Mouse (Mus musculus): ENCODE data around the gene Tbx1. TPM values are rescaled to one million over a fixed set of nuclear protein-coding genes. Genes with fewer than 3 reads are reported as not detected.

Tbx1 gene
- polyA plus RNA-seq, 1 experiment from 2014 or later, result 0.48 TPM

DNA sequence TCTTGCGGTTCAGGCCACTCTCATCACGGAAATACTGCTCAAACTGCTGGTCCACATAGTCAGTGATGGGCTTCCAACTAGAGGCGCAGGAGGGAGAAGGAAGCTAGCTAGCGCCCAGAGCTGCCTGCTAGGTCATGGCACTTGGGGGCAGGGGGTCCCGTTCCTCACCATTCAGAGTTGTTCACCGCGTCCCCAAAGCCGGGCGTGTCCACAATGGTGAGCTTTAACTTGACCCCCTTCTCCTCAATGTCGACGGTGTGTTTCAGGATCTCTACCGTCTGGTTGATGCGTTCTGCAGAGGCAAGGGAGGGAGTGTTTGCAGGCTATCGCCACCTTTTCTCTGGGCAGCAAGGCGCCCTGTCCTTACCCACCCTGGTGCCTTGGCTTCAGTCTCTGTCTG is 34.2 kb upstream of the Tbx1 start:
- no peak overlapping the region for H3K4me3 ChIP-seq (ENCODE audit: low read depth, low read length)
- H3K27ac ChIP-seq (ENCODE audit: low read depth, low read length), result no peak overlapping the region
- 30% methylated on average over 15 of the region's 15 CpGs for WGBS
- no peaks in the 10 kb centered on the region for H3K9me3 ChIP-seq (replicated peaks; ENCODE audit: control insufficient read depth, low read length)
- H3K4me1 ChIP-seq (ENCODE audit: control insufficient read depth, insufficient read depth, low read length), result peaks cover 35% of the 10 kb centered on the region
- H3K9ac ChIP-seq (ENCODE audit: low read length), result no peak overlapping the region
- H3K27me3 ChIP-seq (replicated peaks; ENCODE audit: control insufficient read depth, insufficient read depth, low read length), result peaks cover 74% of the 10 kb centered on the region
- H3K4me2 ChIP-seq (ENCODE audit: low read length), result no peak overlapping the region
- H3K36me3 ChIP-seq (ENCODE audit: control insufficient read depth, insufficient read depth, low read length), result peaks cover 46% of the 10 kb centered on the region
- ATAC-seq (no peak), DNase-seq (ENCODE audit: low spot score) (no peak)

- Histone ChIP-seq H3K4me1 (ENCODE audit: control insufficient read depth, insufficient read depth, low read length) (peaks cover 34% of the 10 kb centered on the region), H3K36me3 (ENCODE audit: control insufficient read depth, insufficient read depth, low read length) (peaks cover 48% of the 10 kb centered on the region)
- WGBS, result 34% methylated on average over 15 of the region's 15 CpGs
Measured at GRCm38 (mm10) chr16:18623751-18624540, 33.5 kb upstream of the Tbx1 start.

GRCm38 (mm10) chr16:18622916-18623750 is 32.7 kb upstream of the Tbx1 start:
- no peak overlapping the region for H3K4me3 ChIP-seq (ENCODE audit: low read depth, low read length)
- H3K27me3 ChIP-seq (replicated peaks; ENCODE audit: control insufficient read depth, insufficient read depth, low read length), result peaks cover 89% of the 10 kb centered on the region
- DNase-seq (ENCODE audit: low spot score) (no peak), ATAC-seq (no peak)
- peaks cover 48% of the 10 kb centered on the region for H3K36me3 ChIP-seq (ENCODE audit: control insufficient read depth, insufficient read depth, low read length)
- 38% methylated on average over 29 of the region's 29 CpGs for WGBS
- H3K27ac ChIP-seq (ENCODE audit: low read depth, low read length), result no peak overlapping the region
- H3K4me1 ChIP-seq (ENCODE audit: control insufficient read depth, insufficient read depth, low read length), result peaks cover 27% of the 10 kb centered on the region
- no peaks in the 10 kb centered on the region for H3K9me3 ChIP-seq (replicated peaks; ENCODE audit: control insufficient read depth, low read length)
- no peak overlapping the region for H3K9ac ChIP-seq (ENCODE audit: low read length)
- H3K4me2 ChIP-seq (ENCODE audit: low read length), result no peak overlapping the region

More at GRCm38 (mm10) chr16:18623751-18624540, 33.5 kb upstream of the Tbx1 start:
- H3K27me3 ChIP-seq (replicated peaks; ENCODE audit: control insufficient read depth, insufficient read depth, low read length), result peaks cover 81% of the 10 kb centered on the region
- ATAC-seq, result no peak
- DNase-seq (ENCODE audit: low spot score), result no peak
- H3K27ac ChIP-seq (ENCODE audit: low read depth, low read length), result no peak overlapping the region
- no peak overlapping the region for H3K9ac ChIP-seq (ENCODE audit: low read length)
- no peak overlapping the region for H3K4me2 ChIP-seq (ENCODE audit: low read length)
- H3K4me3 ChIP-seq (ENCODE audit: low read depth, low read length), result no peak overlapping the region
- H3K9me3 ChIP-seq (replicated peaks; ENCODE audit: control insufficient read depth, low read length), result no peaks in the 10 kb centered on the region

- H3K27me3 ChIP-seq (replicated peaks; ENCODE audit: control insufficient read depth, insufficient read depth, low read length), result peaks cover 89% of the 10 kb centered on the region
- no peak for ATAC-seq
- 11% methylated on average over 17 of the region's 17 CpGs for WGBS
Measured at GRCm38 (mm10) chr16:18622019-18622418, 31.5 kb upstream of the Tbx1 start, which contains the start of gene Gp1bb. Gp1bb (minus strand) TSS chr16:18622403.

DNA sequence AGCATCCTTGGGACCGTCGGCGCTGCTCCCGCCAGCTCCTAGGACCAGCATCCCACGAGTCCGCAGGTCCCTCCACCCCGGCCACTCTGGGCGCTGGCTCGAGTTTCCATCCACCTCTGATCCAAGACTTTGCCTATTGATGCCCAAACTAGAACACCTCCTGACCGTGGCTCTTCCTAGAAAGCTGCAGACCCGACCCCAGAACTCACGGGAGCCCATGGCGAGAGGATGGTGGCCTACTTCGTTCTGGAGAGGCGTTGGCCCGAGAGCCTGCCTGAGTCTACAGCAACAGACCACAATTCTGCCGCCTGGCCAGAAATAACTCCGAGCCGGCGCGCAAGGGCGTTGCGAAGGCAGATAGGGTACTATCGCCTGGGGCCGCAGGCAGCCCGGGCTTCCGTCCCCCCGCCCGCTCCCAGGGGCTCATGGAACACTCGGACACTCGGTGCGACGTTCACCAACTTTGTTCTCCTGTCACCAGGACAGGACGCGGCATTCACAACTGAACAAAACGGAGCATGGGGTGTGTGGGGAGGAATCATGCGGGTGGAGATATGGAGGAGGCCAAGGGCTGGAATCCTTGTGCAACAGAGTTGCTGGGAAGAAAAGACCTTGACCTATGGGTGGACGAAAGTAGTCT is 31.0 kb upstream of the Tbx1 start:
- Histone ChIP-seq H3K9me3 (replicated peaks; ENCODE audit: control insufficient read depth, low read length) (no peaks in the 10 kb centered on the region), H3K27me3 (replicated peaks; ENCODE audit: control insufficient read depth, insufficient read depth, low read length) (peaks cover 84% of the 10 kb centered on the region), H3K9ac (ENCODE audit: low read length) (peak overlapping the region; percentile 46), H3K36me3 (ENCODE audit: control insufficient read depth, insufficient read depth, low read length) (peaks cover 48% of the 10 kb centered on the region), H3K4me3 (ENCODE audit: low read depth, low read length) (peak overlapping the region; percentile 31), H3K4me1 (ENCODE audit: control insufficient read depth, insufficient read depth, low read length) (peaks cover 13% of the 10 kb centered on the region), H3K4me2 (ENCODE audit: low read length) (peak overlapping the region; percentile 69), H3K27ac (ENCODE audit: low read depth, low read length) (no peak overlapping the region)
- WGBS, result 4% methylated on average over 38 of the region's 38 CpGs
- ATAC-seq (no peak), DNase-seq (ENCODE audit: low spot score) (no peak)

More at GRCm38 (mm10) chr16:18622019-18622418, 31.5 kb upstream of the Tbx1 start, which contains the start of gene Gp1bb:
- Histone ChIP-seq H3K36me3 (ENCODE audit: control insufficient read depth, insufficient read depth, low read length) (peaks cover 48% of the 10 kb centered on the region), H3K4me1 (ENCODE audit: control insufficient read depth, insufficient read depth, low read length) (peaks cover 18% of the 10 kb centered on the region), H3K9ac (ENCODE audit: low read length) (peak within 1 kb of the TSS; percentile 46), H3K4me3 (ENCODE audit: low read depth, low read length) (peak within 1 kb of the TSS; percentile 31; the same call in 1 of the 2 replicates), H3K4me2 (ENCODE audit: low read length) (peak within 1 kb of the TSS; percentile 69), H3K9me3 (replicated peaks; ENCODE audit: control insufficient read depth, low read length) (no peaks in the 10 kb centered on the region), H3K27ac (ENCODE audit: low read depth, low read length) (no peak within 1 kb of the TSS)
- no peak for DNase-seq (ENCODE audit: low spot score)

GRCm38 (mm10) chr16:18620601-18621361 is 30.3 kb upstream of the Tbx1 start:
- peak; percentile 36 for ATAC-seq
- Histone ChIP-seq H3K36me3 (ENCODE audit: control insufficient read depth, insufficient read depth, low read length) (peaks cover 48% of the 10 kb centered on the region), H3K9me3 (replicated peaks; ENCODE audit: control insufficient read depth, low read length) (no peaks in the 10 kb centered on the region), H3K27ac (ENCODE audit: low read depth, low read length) (no peak overlapping the region), H3K4me1 (ENCODE audit: control insufficient read depth, insufficient read depth, low read length) (peaks cover 8% of the 10 kb centered on the region), H3K9ac (ENCODE audit: low read length) (peak overlapping the region; percentile 46), H3K4me3 (ENCODE audit: low read depth, low read length) (peak overlapping the region; percentile 31), H3K4me2 (ENCODE audit: low read length) (peak overlapping the region; percentile 69), H3K27me3 (replicated peaks; ENCODE audit: control insufficient read depth, insufficient read depth, low read length) (peaks cover 80% of the 10 kb centered on the region)
- 2% methylated on average over 52 of the region's 74 CpGs for WGBS
- DNase-seq (ENCODE audit: low spot score), result peak; percentile 66

GRCm38 (mm10) chr16:18620201-18620600 is 29.7 kb upstream of the Tbx1 start:
- no peak overlapping the region for H3K9ac ChIP-seq (ENCODE audit: low read length)
- no peak for DNase-seq (ENCODE audit: low spot score)

DNA sequence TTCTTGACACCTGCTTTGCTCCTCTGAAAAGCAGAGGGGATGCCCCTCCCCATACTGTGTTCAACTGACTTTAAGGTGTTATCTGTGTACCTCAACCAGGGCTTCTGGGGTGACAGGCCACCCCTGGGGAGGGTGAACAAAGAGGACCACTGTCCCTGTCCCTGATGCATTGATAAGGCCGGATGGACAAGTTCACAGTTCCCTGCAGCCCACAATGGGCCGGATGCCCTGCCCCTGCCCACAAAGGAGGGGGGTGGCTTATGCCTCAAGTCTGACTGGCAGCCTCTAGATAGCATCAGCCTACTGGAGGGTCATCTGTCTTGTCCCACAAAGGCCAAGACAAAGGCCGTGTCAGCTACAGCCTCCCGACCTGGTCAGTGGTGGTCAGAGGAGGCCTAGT is 28.6 kb upstream of the Tbx1 start:
- H3K4me1 ChIP-seq (ENCODE audit: control insufficient read depth, insufficient read depth, low read length), result peaks cover 7% of the 10 kb centered on the region
- ATAC-seq, result no peak
- H3K27me3 ChIP-seq (replicated peaks; ENCODE audit: control insufficient read depth, insufficient read depth, low read length), result peaks cover 64% of the 10 kb centered on the region
- no peak overlapping the region for H3K27ac ChIP-seq (ENCODE audit: low read depth, low read length)
- peaks cover 33% of the 10 kb centered on the region for H3K36me3 ChIP-seq (ENCODE audit: control insufficient read depth, insufficient read depth, low read length)
- H3K4me2 ChIP-seq (ENCODE audit: low read length), result no peak overlapping the region
- no peak overlapping the region for H3K9ac ChIP-seq (ENCODE audit: low read length)
- no peak for DNase-seq (ENCODE audit: low spot score)
- no peaks in the 10 kb centered on the region for H3K9me3 ChIP-seq (replicated peaks; ENCODE audit: control insufficient read depth, low read length)
- no peak overlapping the region for H3K4me3 ChIP-seq (ENCODE audit: low read depth, low read length)
- WGBS, result 47% methylated on average over 4 of the region's 4 CpGs

More at GRCm38 (mm10) chr16:18620201-18620600, 29.7 kb upstream of the Tbx1 start:
- no peak for ATAC-seq
- peaks cover 7% of the 10 kb centered on the region for H3K4me1 ChIP-seq (ENCODE audit: control insufficient read depth, insufficient read depth, low read length)
- H3K4me3 ChIP-seq (ENCODE audit: low read depth, low read length), result peak overlapping the region; percentile 31; the same call in 1 of the 2 replicates
- H3K27ac ChIP-seq (ENCODE audit: low read depth, low read length), result no peak overlapping the region
- H3K4me2 ChIP-seq (ENCODE audit: low read length), result peak overlapping the region; percentile 69
- H3K9me3 ChIP-seq (replicated peaks; ENCODE audit: control insufficient read depth, low read length), result no peaks in the 10 kb centered on the region
- H3K27me3 ChIP-seq (replicated peaks; ENCODE audit: control insufficient read depth, insufficient read depth, low read length), result peaks cover 75% of the 10 kb centered on the region
- H3K36me3 ChIP-seq (ENCODE audit: control insufficient read depth, insufficient read depth, low read length), result peaks cover 44% of the 10 kb centered on the region
- 16% methylated on average over 6 of the region's 6 CpGs for WGBS
